Mouse (Mus musculus): Measurements from ENCODE around the gene Arhgap18. TPM values are rescaled to one million over a fixed set of nuclear protein-coding genes. Genes with fewer than 3 reads are reported as not detected.

Gene Arhgap18
- polyA plus RNA-seq, 1 experiment from 2014 or later, result 15.4 TPM

GRCm38 (mm10) chr10:26939549-26939948 lies 186.3 kb downstream of the Arhgap18 start:
- no peak overlapping the region for H3K9ac ChIP-seq
- no peak overlapping the region for H3K4me2 ChIP-seq (replicated peaks)
- WGBS, result 67% methylated on average over 1 of the region's 1 CpGs
- H3K27me3 ChIP-seq (replicated peaks), result no peaks in the 10 kb centered on the region
- no peaks in the 10 kb centered on the region for H3K4me1 ChIP-seq
- no peak for ATAC-seq (ENCODE audit: low FRiP score, low read depth)
- no peaks in the 10 kb centered on the region for H3K9me3 ChIP-seq
- no peak overlapping the region for H3K4me3 ChIP-seq
- no peaks in the 10 kb centered on the region for H3K36me3 ChIP-seq
- H3K27ac ChIP-seq, result no peak overlapping the region

GRCm38 (mm10) chr10:26948331-26948730 lies 195.1 kb downstream of the Arhgap18 start:
- ATAC-seq (ENCODE audit: low FRiP score, low read depth), result no peak
- H3K9me3 ChIP-seq, result no peaks in the 10 kb centered on the region
- WGBS, result 87% methylated on average over 2 of the region's 2 CpGs

GRCm38 (mm10) chr10:26949667-26950066 lies 196.4 kb downstream of the Arhgap18 start:
- H3K27ac ChIP-seq, result no peak overlapping the region
- no peak overlapping the region for H3K9ac ChIP-seq
- H3K9me3 ChIP-seq, result no peaks in the 10 kb centered on the region
- H3K4me2 ChIP-seq (replicated peaks), result no peak overlapping the region
- no peaks in the 10 kb centered on the region for H3K27me3 ChIP-seq (replicated peaks)
- 80% methylated on average over 8 of the region's 8 CpGs for WGBS
- no peak overlapping the region for H3K4me3 ChIP-seq
- no peaks in the 10 kb centered on the region for H3K4me1 ChIP-seq
- no peak for ATAC-seq (ENCODE audit: low FRiP score, low read depth)
- no peaks in the 10 kb centered on the region for H3K36me3 ChIP-seq

More at GRCm38 (mm10) chr10:26948331-26948730, 195.1 kb downstream of the Arhgap18 start:
- Histone ChIP-seq H3K4me2 (replicated peaks) (no peak overlapping the region), H3K27me3 (replicated peaks) (no peaks in the 10 kb centered on the region), H3K27ac (no peak overlapping the region), H3K4me3 (no peak overlapping the region), H3K4me1 (no peaks in the 10 kb centered on the region), H3K9ac (no peak overlapping the region), H3K36me3 (no peaks in the 10 kb centered on the region)

GRCm38 (mm10) chr10:26950448-26950847 lies 197.2 kb downstream of the Arhgap18 start:
- Histone ChIP-seq H3K27me3 (replicated peaks) (no peaks in the 10 kb centered on the region), H3K4me3 (no peak overlapping the region), H3K36me3 (no peaks in the 10 kb centered on the region), H3K9me3 (no peaks in the 10 kb centered on the region), H3K4me2 (replicated peaks) (no peak overlapping the region), H3K27ac (no peak overlapping the region), H3K9ac (no peak overlapping the region), H3K4me1 (no peaks in the 10 kb centered on the region)
- ATAC-seq (ENCODE audit: low FRiP score, low read depth), result no peak
- 87% methylated on average over 7 of the region's 7 CpGs for WGBS

- Histone ChIP-seq H3K4me3 (no peak overlapping the region), H3K9me3 (no peaks in the 10 kb centered on the region), H3K9ac (no peak overlapping the region), H3K36me3 (no peaks in the 10 kb centered on the region), H3K4me2 (replicated peaks) (no peak overlapping the region), H3K27ac (no peak overlapping the region), H3K27me3 (replicated peaks) (no peaks in the 10 kb centered on the region), H3K4me1 (no peaks in the 10 kb centered on the region)
- 81% methylated on average over 3 of the region's 3 CpGs for WGBS
- no peak for ATAC-seq (ENCODE audit: low FRiP score, low read depth)
These were observed 205.3 kb downstream of the Arhgap18 start for GRCm38 (mm10) chr10:26958513-26958912.
